Mouse (Mus musculus): ENCODE data around the gene A930017K11Rik. TPM values are rescaled to one million over a fixed set of nuclear protein-coding genes. Genes with fewer than 3 reads are reported as not detected.

Gene A930017K11Rik
- polyA plus RNA-seq, 1 experiment from 2014 or later, result 5.4 TPM

GRCm38 (mm10) chr17:25919144-25919785, 33.1 kb downstream of the A930017K11Rik start, which contains the start of gene Rab40c:
Rab40c (minus strand) TSS chr17:25919727.
- Histone ChIP-seq H3K4me2 (peak within 1 kb of the TSS; percentile 90), H3K27ac (peak within 1 kb of the TSS; percentile 98), H3K9me3 (replicated peaks) (no peaks in the 10 kb centered on the region), H3K9ac (peak within 1 kb of the TSS; percentile 93), H3K4me3 (replicated peaks) (peak within 1 kb of the TSS; percentile 99), H3K27me3 (no peaks in the 10 kb centered on the region), H3K36me3 (no peaks in the 10 kb centered on the region; the same call in 1 of the 2 replicates), H3K4me1 (peaks cover 30% of the 10 kb centered on the region)
- ATAC-seq (replicated peaks; ENCODE audit: low FRiP score), result peak; percentile 1; the same call in 1 of the 2 replicates
- under 1% methylated on average over 52 of the region's 78 CpGs for WGBS

- Histone ChIP-seq H3K9me3 (replicated peaks) (no peaks in the 10 kb centered on the region), H3K4me2 (peak overlapping the region; percentile 86), H3K27ac (no peak overlapping the region), H3K9ac (peak overlapping the region; percentile 93), H3K36me3 (no peaks in the 10 kb centered on the region), H3K4me1 (peaks cover 41% of the 10 kb centered on the region), H3K27me3 (no peaks in the 10 kb centered on the region), H3K4me3 (replicated peaks) (peak overlapping the region; percentile 99)
- ATAC-seq (replicated peaks; ENCODE audit: low FRiP score), result no peak
- 79% methylated on average over 9 of the region's 9 CpGs for WGBS
Observed at GRCm38 (mm10) chr17:25918037-25918750, 34.2 kb downstream of the A930017K11Rik start.

- no peaks in the 10 kb centered on the region for H3K27me3 ChIP-seq
- H3K36me3 ChIP-seq, result no peaks in the 10 kb centered on the region
- no peak overlapping the region for H3K4me2 ChIP-seq
- no peak overlapping the region for H3K9ac ChIP-seq
- ATAC-seq (replicated peaks; ENCODE audit: low FRiP score), result no peak
- H3K27ac ChIP-seq, result no peak overlapping the region
- no peaks in the 10 kb centered on the region for H3K9me3 ChIP-seq (replicated peaks)
- peaks cover 41% of the 10 kb centered on the region for H3K4me1 ChIP-seq
- no peak overlapping the region for H3K4me3 ChIP-seq (replicated peaks)
- 85% methylated on average over 8 of the region's 8 CpGs for WGBS
Observed at GRCm38 (mm10) chr17:25916931-25917647, 35.3 kb downstream of the A930017K11Rik start.

GRCm38 (mm10) chr17:25914295-25914694, 38.1 kb downstream of the A930017K11Rik start:
- no peak for ATAC-seq (replicated peaks; ENCODE audit: low FRiP score)
- Histone ChIP-seq H3K4me2 (no peak overlapping the region), H3K4me3 (replicated peaks) (no peak overlapping the region), H3K4me1 (peaks cover 33% of the 10 kb centered on the region), H3K36me3 (no peaks in the 10 kb centered on the region), H3K27me3 (no peaks in the 10 kb centered on the region), H3K9ac (no peak overlapping the region), H3K27ac (peak overlapping the region; percentile 46; the same call in 1 of the 2 replicates), H3K9me3 (replicated peaks) (no peaks in the 10 kb centered on the region)
- 81% methylated on average over 4 of the region's 4 CpGs for WGBS

DNA sequence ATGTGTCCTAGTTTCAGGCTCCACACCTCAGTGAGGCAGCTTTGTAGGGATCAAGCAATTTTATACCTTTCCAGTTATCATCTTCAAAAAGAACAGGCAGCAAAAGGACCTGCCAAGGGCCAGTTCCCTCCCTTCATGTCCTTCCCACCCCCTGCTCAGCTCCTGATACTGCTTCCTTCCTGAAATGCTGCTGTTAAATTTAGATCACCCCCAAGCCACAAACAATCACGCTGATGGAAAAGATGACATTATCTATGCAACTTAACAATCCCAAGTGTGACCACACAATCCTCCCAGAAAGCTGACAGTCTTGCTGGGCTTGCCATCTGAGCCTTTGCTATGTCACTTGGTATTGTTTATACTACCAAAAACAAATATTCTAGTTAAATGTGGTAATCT, 38.5 kb downstream of the A930017K11Rik start:
- WGBS, result 84% methylated on average over 1 of the region's 1 CpGs
- peaks cover 31% of the 10 kb centered on the region for H3K4me1 ChIP-seq
- H3K36me3 ChIP-seq, result no peaks in the 10 kb centered on the region
- peak overlapping the region; percentile 46; the same call in 1 of the 2 replicates for H3K27ac ChIP-seq
- no peak for ATAC-seq (replicated peaks; ENCODE audit: low FRiP score)
- no peaks in the 10 kb centered on the region for H3K9me3 ChIP-seq (replicated peaks)
- no peak overlapping the region for H3K9ac ChIP-seq
- no peak overlapping the region for H3K4me2 ChIP-seq
- no peaks in the 10 kb centered on the region for H3K27me3 ChIP-seq
- H3K4me3 ChIP-seq (replicated peaks), result no peak overlapping the region

- Histone ChIP-seq H3K4me2 (no peak overlapping the region), H3K36me3 (no peaks in the 10 kb centered on the region), H3K9me3 (replicated peaks) (no peaks in the 10 kb centered on the region), H3K9ac (no peak overlapping the region), H3K27me3 (no peaks in the 10 kb centered on the region), H3K27ac (no peak overlapping the region), H3K4me1 (peaks cover 26% of the 10 kb centered on the region), H3K4me3 (replicated peaks) (no peak overlapping the region)
- WGBS, result 82% methylated on average over 14 of the region's 14 CpGs
- ATAC-seq (replicated peaks; ENCODE audit: low FRiP score), result no peak
Observed at GRCm38 (mm10) chr17:25913186-25913876, 39.0 kb downstream of the A930017K11Rik start.

DNA sequence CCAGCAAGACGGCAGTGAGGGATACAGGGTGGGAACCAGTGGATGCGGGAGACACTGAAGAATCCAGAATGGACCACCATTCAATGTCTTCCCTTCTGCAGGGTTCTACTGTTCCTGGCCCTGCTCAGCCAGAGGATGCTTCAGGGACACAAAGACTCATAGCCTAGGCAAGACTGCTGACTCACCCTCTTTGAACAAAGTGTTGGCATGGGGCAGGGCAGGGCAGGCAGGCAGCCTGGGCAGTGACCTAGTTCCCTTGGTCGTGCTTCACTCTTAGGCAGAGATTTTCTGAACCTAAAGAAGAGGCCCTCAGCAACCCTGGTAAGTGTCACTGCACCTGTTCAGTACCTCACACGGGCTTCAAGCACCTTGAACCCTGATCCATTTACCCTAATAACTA, 40.5 kb downstream of the A930017K11Rik start:
- no peak overlapping the region for H3K4me3 ChIP-seq (replicated peaks)
- H3K36me3 ChIP-seq, result no peaks in the 10 kb centered on the region
- H3K9me3 ChIP-seq (replicated peaks), result no peaks in the 10 kb centered on the region
- WGBS, result 87% methylated on average over 4 of the region's 4 CpGs
- no peak overlapping the region for H3K9ac ChIP-seq
- H3K4me1 ChIP-seq, result peaks cover 18% of the 10 kb centered on the region; the same call in 1 of the 2 replicates
- H3K27me3 ChIP-seq, result no peaks in the 10 kb centered on the region
- no peak overlapping the region for H3K4me2 ChIP-seq
- ATAC-seq (replicated peaks; ENCODE audit: low FRiP score), result no peak
- H3K27ac ChIP-seq, result no peak overlapping the region

- Histone ChIP-seq H3K27ac (no peak overlapping the region), H3K9ac (no peak overlapping the region), H3K9me3 (replicated peaks) (no peaks in the 10 kb centered on the region), H3K4me3 (replicated peaks) (no peak overlapping the region), H3K27me3 (no peaks in the 10 kb centered on the region), H3K36me3 (0 out of 2 replicates have a peak, but pooled peaks cover 6% of the 10 kb centered on the region), H3K4me1 (no peaks in the 10 kb centered on the region), H3K4me2 (no peak overlapping the region)
- no peak for ATAC-seq (replicated peaks; ENCODE audit: low FRiP score)
- 83% methylated on average over 2 of the region's 2 CpGs for WGBS
Observed at GRCm38 (mm10) chr17:25907640-25908039, 44.7 kb downstream of the A930017K11Rik start.

- no peak overlapping the region for H3K4me2 ChIP-seq
- no peaks in the 10 kb centered on the region for H3K27me3 ChIP-seq
- H3K27ac ChIP-seq, result no peak overlapping the region
- H3K9ac ChIP-seq, result no peak overlapping the region
- no peaks in the 10 kb centered on the region for H3K9me3 ChIP-seq (replicated peaks)
- peaks cover 20% of the 10 kb centered on the region for H3K36me3 ChIP-seq
- 85% methylated on average over 3 of the region's 3 CpGs for WGBS
- H3K4me3 ChIP-seq (replicated peaks), result no peak overlapping the region
- no peak for ATAC-seq (replicated peaks; ENCODE audit: low FRiP score)
- H3K4me1 ChIP-seq, result no peaks in the 10 kb centered on the region
Observed at GRCm38 (mm10) chr17:25903061-25903460, 49.3 kb downstream of the A930017K11Rik start.

DNA sequence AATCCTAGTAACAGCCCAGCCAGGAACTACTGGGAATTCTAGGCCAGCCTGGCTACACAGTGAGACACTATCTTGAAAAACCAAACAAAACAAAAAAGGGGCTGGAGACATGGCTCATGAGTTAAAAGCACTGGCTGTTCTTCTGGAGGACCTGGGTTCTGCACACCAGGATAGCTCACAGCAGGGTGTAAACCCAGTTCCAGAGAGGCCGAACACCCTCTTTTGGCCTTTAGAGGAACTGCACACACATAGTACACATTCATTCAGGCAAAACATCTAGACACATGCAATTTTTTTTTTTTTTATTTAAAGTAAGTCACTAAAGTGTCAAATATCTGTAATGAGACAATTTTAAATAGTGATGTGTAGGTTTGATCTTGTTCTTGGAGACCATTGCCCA, 52.2 kb downstream of the A930017K11Rik start:
- H3K9me3 ChIP-seq (replicated peaks), result no peaks in the 10 kb centered on the region
- no peak overlapping the region for H3K9ac ChIP-seq
- no peak overlapping the region for H3K27ac ChIP-seq
- H3K36me3 ChIP-seq, result peaks cover 14% of the 10 kb centered on the region
- peaks cover 17% of the 10 kb centered on the region for H3K4me1 ChIP-seq
- H3K27me3 ChIP-seq, result no peaks in the 10 kb centered on the region
- no peak for ATAC-seq (replicated peaks; ENCODE audit: low FRiP score)
- H3K4me2 ChIP-seq, result no peak overlapping the region
- 91% methylated on average over 1 of the region's 1 CpGs for WGBS
- no peak overlapping the region for H3K4me3 ChIP-seq (replicated peaks)
